In genomic region chr10:28843755-28844717, GRCm38 (mm10) we compare ENCODE assay signal across 9 mouse cellular contexts.
A peak's percentile ranks its signal among the peaks of the same experiment; 100 is the strongest.
DNase-seq lines count a peak whose midpoint lies in the region; ATAC-seq and TF ChIP-seq lines count a peak whose summit lies in the region.
"Had no signal": no experiment of that assay in that cellular context is flagged by ENCODE, and none has a peak within 500 bp of the region (broad histone marks: within the 10 kb centered on the region; RNA-seq: fewer than 3 reads in every experiment).

No protein-coding gene starts in this region.

- H3K27ac ChIP-seq in CH12.LX (ENCODE audit: insufficient read depth, low read depth): no peak overlapping the region
- no peak overlapping the region for H3K27ac ChIP-seq in lung, embryonic 14.5 days (ENCODE audit: low read depth)
- H3K27ac ChIP-seq: liver, embryonic 15.5 days had no signal

- H3K9me3 ChIP-seq in CH12.LX (replicated peaks; ENCODE audit: low read length): no peaks in the 10 kb centered on the region
- H3K9me3 ChIP-seq in lung, embryonic 14.5 days (ENCODE audit: low read depth, low read length): no peaks in the 10 kb centered on the region
- H3K9me3 ChIP-seq: liver, embryonic 15.5 days had no signal

- TF ChIP-seq EP300 in CH12.LX (IDR thresholded peaks at IDR 0.05; ENCODE audit: low read length): no peak

- peak; percentile 56 for TF ChIP-seq RAD21 in CH12.LX (IDR thresholded peaks at IDR 0.05; ENCODE audit: low read depth, low read length)

- WGBS in lung, embryonic 14.5 days: 30% methylated on average over 7 of the region's 7 CpGs

- H3K27me3 ChIP-seq in CH12.LX (replicated peaks): no peaks in the 10 kb centered on the region
- no peaks in the 10 kb centered on the region for H3K27me3 ChIP-seq in lung, embryonic 14.5 days (ENCODE audit: insufficient read depth, low read length)
- H3K27me3 ChIP-seq: liver, embryonic 15.5 days had no signal

- no peak overlapping the region for H3K9ac ChIP-seq in CH12.LX (ENCODE audit: insufficient read depth, low read depth)
- no peak overlapping the region for H3K9ac ChIP-seq in lung, embryonic 14.5 days
- H3K9ac ChIP-seq: liver, embryonic 15.5 days had no signal

- peak; percentile 59 for DNase-seq in CH12.LX (ENCODE audit: extremely low read depth)
- peak; percentile 61 for DNase-seq in ZHBTc4 (ENCODE audit: low read depth, low spot score)
- peak; percentile 34 to 57 for DNase-seq in heart, postnatal 10 days
- peak; percentile 61 to 64 for DNase-seq in kidney, postnatal 4 days
- peak; percentile 92 for DNase-seq in lung, embryonic 14.5 days
- peak; percentile 53 for DNase-seq in retina, postnatal 7 days (ENCODE audit: low read depth, low spot score)

- H3K4me1 ChIP-seq in CH12.LX (ENCODE audit: control insufficient read depth in 1 of 2, insufficient read depth in 2 of 2): no peaks in the 10 kb centered on the region; a peak in 1 of 4 replicates
- H3K4me1 ChIP-seq in lung, embryonic 14.5 days (ENCODE audit: insufficient read depth): no peaks in the 10 kb centered on the region
- H3K4me1 ChIP-seq: liver, embryonic 15.5 days had no signal

- TF ChIP-seq CTCF in CH12.LX (conservative IDR thresholded peaks at IDR 0.05 in 1 of 2, IDR thresholded peaks at IDR 0.05 in 1 of 2; ENCODE audit: low read depth in 2 of 2, low read length in 2 of 2): peak; percentile 64 to 85
- TF ChIP-seq CTCF in lung, embryonic 14.5 days (IDR thresholded peaks at IDR 0.05; ENCODE audit: low read depth): peak; percentile 90

- ATAC-seq in common myeloid progenitor, adult 5-6 weeks (replicated peaks; ENCODE audit: low read depth, poor library complexity, severe bottlenecking): peak; percentile 97
- peak; percentile 58; the same call in 1 of the 2 replicates for ATAC-seq in lung, embryonic 14.5 days (ENCODE audit: insufficient read depth)
- no peak for ATAC-seq in monocyte, adult 5-6 weeks (replicated peaks; ENCODE audit: insufficient number of reproducible peaks, low FRiP score, low TSS enrichment, poor library complexity, severe bottlenecking)

- H3K4me2 ChIP-seq in CH12.LX (ENCODE audit: insufficient read depth, low read depth, poor library complexity, severe bottlenecking): no peak overlapping the region
- H3K4me2 ChIP-seq in lung, embryonic 14.5 days: no peak overlapping the region
- H3K4me2 ChIP-seq: liver, embryonic 15.5 days had no signal

- in situ Hi-C loops in CH12.LX (cut with MboI; ENCODE audit: low pct_ligation_motif_present, low pct_unique_long_range_greater_than_20kb, low sequenced_read_pairs): no loop called here

- H3K36me3 ChIP-seq in CH12.LX (replicated peaks in 1 of 2; ENCODE audit: control insufficient read depth in 1 of 2, insufficient read depth in 1 of 2, low read length in 1 of 2): no peaks in the 10 kb centered on the region
- H3K36me3 ChIP-seq in lung, embryonic 14.5 days (ENCODE audit: insufficient read depth): no peaks in the 10 kb centered on the region
- H3K36me3 ChIP-seq: liver, embryonic 15.5 days had no signal

- intact Hi-C loops in heart, postnatal 10 days (cut with DNase I): loop anchor here (2.0 to 10.0 kb wide), 2 partner anchors 359 to 1079 kb away; no protein-coding TSS in a partner anchor

- H3K4me3 ChIP-seq in CH12.LX (replicated peaks in 1 of 3; ENCODE audit: low read depth in 2 of 3, low read length in 2 of 3, poor library complexity in 1 of 3): no peak overlapping the region
- H3K4me3 ChIP-seq in lung, embryonic 14.5 days (ENCODE audit: low read depth, low read length): no peak overlapping the region
- H3K4me3 ChIP-seq: liver, embryonic 15.5 days had no signal

- H3K79me2 ChIP-seq in CH12.LX (replicated peaks; ENCODE audit: control insufficient read depth, extremely low read depth, insufficient read depth, poor library complexity, severe bottlenecking): no peaks in the 10 kb centered on the region

- dilution Hi-C loops in CH12.LX (cut with MboI; ENCODE audit: extremely low pct_ligation_motif_present, extremely low pct_unique_long_range_greater_than_20kb, low sequenced_read_pairs): no loop called here

- TF ChIP-seq POLR2A in CH12.LX (IDR thresholded peaks at IDR 0.05; ENCODE audit: low read depth, low read length): no peak

TF ChIP-seq in CH12.LX, 34 proteins besides CTCF, POLR2A, EP300 and RAD21:
- no peak for TF ChIP-seq ELF1 (IDR thresholded peaks at IDR 0.05; ENCODE audit: low read depth, low read length)
- no peak for TF ChIP-seq KAT2A (IDR thresholded peaks at IDR 0.05; ENCODE audit: insufficient replicate concordance, low read length)
- peak; percentile 41 for TF ChIP-seq SMC3 (IDR thresholded peaks at IDR 0.05; ENCODE audit: low read depth, low read length)
- no peak for TF ChIP-seq JUN (IDR thresholded peaks at IDR 0.05; ENCODE audit: insufficient read depth, low read depth, low read length)
